Mouse (Mus musculus) kidney, adult 8-10 months (tissue): Measurements from ENCODE around the gene Sugct.

Experiments
- DNase-seq, 2 experiments: peaks; one replicate each; pipeline ENCODE4 v3.0.0; 2022

Gene Sugct

GRCm38 (mm10) chr13:17288377-17288776 lies 407.0 kb downstream of the Sugct start:
- DNase-seq, result no peak

GRCm38 (mm10) chr13:17245936-17246335 lies 449.4 kb downstream of the Sugct start:
- no peak for DNase-seq

- DNase-seq, result peak in 1 of 2 experiments; percentile 4
Measured at GRCm38 (mm10) chr13:17216524-17216923, 478.8 kb downstream of the Sugct start.

GRCm38 (mm10) chr13:17212681-17213080 lies 482.7 kb downstream of the Sugct start:
- no peak for DNase-seq

- no peak for DNase-seq
Measured at GRCm38 (mm10) chr13:17190180-17190762, 505.1 kb downstream of the Sugct start.

GRCm38 (mm10) chr13:17185253-17185652 lies 510.1 kb downstream of the Sugct start:
- peak in 1 of 2 experiments; percentile 1 for DNase-seq

- DNase-seq, result no peak
Measured at GRCm38 (mm10) chr13:17165917-17166316, 529.4 kb downstream of the Sugct start.

GRCm38 (mm10) chr13:17164721-17165120 lies 530.6 kb downstream of the Sugct start:
- DNase-seq, result no peak

GRCm38 (mm10) chr13:17146441-17146992 lies 548.8 kb downstream of the Sugct start:
- no peak for DNase-seq

- no peak for DNase-seq
Measured at GRCm38 (mm10) chr13:17116073-17116472, 579.3 kb downstream of the Sugct start.

GRCm38 (mm10) chr13:17102372-17102771 lies 593.0 kb downstream of the Sugct start:
- DNase-seq, result no peak

- DNase-seq, result no peak
Measured at GRCm38 (mm10) chr13:17086547-17086946, 608.8 kb downstream of the Sugct start.

GRCm38 (mm10) chr13:17086146-17086545 lies 609.2 kb downstream of the Sugct start:
- no peak for DNase-seq

- DNase-seq, result no peak
Measured at GRCm38 (mm10) chr13:17084946-17085852, 610.2 kb downstream of the Sugct start.

- DNase-seq, result no peak
Measured at GRCm38 (mm10) chr13:17081618-17082017, 613.7 kb downstream of the Sugct start.

- no peak for DNase-seq
Measured at GRCm38 (mm10) chr13:17065552-17065951, 629.8 kb downstream of the Sugct start.

- DNase-seq, result no peak
Measured at GRCm38 (mm10) chr13:17056650-17057049, 638.7 kb downstream of the Sugct start.

- no peak for DNase-seq
Measured at GRCm38 (mm10) chr13:17043426-17044224, 651.7 kb downstream of the Sugct start.

GRCm38 (mm10) chr13:17042332-17042731 lies 653.0 kb downstream of the Sugct start:
- no peak for DNase-seq

GRCm38 (mm10) chr13:17039727-17040126 lies 655.6 kb downstream of the Sugct start:
- no peak for DNase-seq

- DNase-seq, result no peak
Measured at GRCm38 (mm10) chr13:17038341-17038740, 657.0 kb downstream of the Sugct start.

GRCm38 (mm10) chr13:17037899-17038298 lies 657.5 kb downstream of the Sugct start:
- DNase-seq, result no peak

- no peak for DNase-seq
Measured at GRCm38 (mm10) chr13:17030761-17031160, 664.6 kb downstream of the Sugct start.
